Mouse (Mus musculus) hindbrain, postnatal 0 days (tissue): ENCODE results near the gene Lhfpl4. TPM values are rescaled to one million over a fixed set of nuclear protein-coding genes. Genes with fewer than 3 reads are reported as not detected.

ENCODE experiments used
- ATAC-seq: fragments of 200-750 bp; cut with Nextera tagmentation; 2 replicates; pipeline ENCODE4 v1.8.0; 2017; ENCODE audit warnings: mild to moderate bottlenecking, moderate TSS enrichment, moderate library complexity
- DNase-seq: peaks from one replicate; pipeline ENCODE4 v3.0.0-alpha.2; 2015; ENCODE audit warnings: low spot score
- H3K27ac ChIP-seq: fragments of 300-500 bp; sonication (generic); 2 replicates; pipeline ENCODE4 v1.5.1; 2014; ENCODE audit warnings: mild to moderate bottlenecking
- H3K27me3 ChIP-seq: fragments of 300-500 bp; sonication (generic); 2 replicates; pipeline ENCODE4 v1.6.1; 2014; ENCODE audit warnings: low read length, mixed read lengths; ENCODE audit not compliant: insufficient read depth
- H3K36me3 ChIP-seq: fragments of 300-500 bp; sonication (generic); 2 replicates; pipeline ENCODE4 v1.6.1; 2014; ENCODE audit warnings: low read length, mixed read lengths; ENCODE audit not compliant: insufficient read depth
- H3K4me1 ChIP-seq: fragments of 300-500 bp; sonication (generic); 2 replicates; pipeline ENCODE4 v1.6.1; 2014; ENCODE audit warnings: antibody characterized with exemption, low read length, mixed read lengths; ENCODE audit not compliant: insufficient read depth
- H3K4me2 ChIP-seq: fragments of 300-500 bp; sonication (generic); 2 replicates; pipeline ENCODE4 v1.6.1; 2014; ENCODE audit warnings: low read depth, mild to moderate bottlenecking, low read length, moderate library complexity, mixed read lengths
- H3K4me3 ChIP-seq: fragments of 300-500 bp; sonication (generic); 2 replicates; pipeline ENCODE4 v1.5.1; 2014; ENCODE audit warnings: low read length
- H3K9ac ChIP-seq: fragments of 300-500 bp; sonication (generic); replicated peaks from 2 replicates; pipeline ENCODE4 v1.6.1; 2014; ENCODE audit warnings: mild to moderate bottlenecking, low read length, moderate library complexity, mixed read lengths
- H3K9me3 ChIP-seq: fragments of 300-500 bp; sonication (generic); 2 replicates; pipeline ENCODE4 v1.6.1; 2016; ENCODE audit warnings: low read length, mixed read lengths
- CTCF ChIP-seq: IDR thresholded peaks from 2 replicates; pipeline ENCODE4 v1.5.1; 2016; ENCODE audit warnings: antibody characterized with exemption, control low read depth, low read depth
- WGBS: fragments of 180-500 bp; shearing (Covaris S2); extraction: QIAGEN DNeasy Blood & Tissue Kit; methylation state at CpG from one replicate; pipeline ENCODE4 v1.1.7; 2014; 5-methylcytosine and 5-hydroxymethylcytosine counted together
- polyA plus RNA-seq: library from polyadenylated mRNA; unstranded; fragments of >200 nt; fragmentation: Nextera tagmentation; extraction: Ambion mirVana; gene quantifications from 2 replicates; pipeline ENCODE4 v1.2.1, GENCODE M21; 2015
- total RNA-seq: library from RNA; depleted of rRNA; stranded (reverse); fragments of >200 nt; gene quantifications from 2 replicates; pipeline ENCODE4 v1.2.3, GENCODE M21; 2014

Gene Lhfpl4
- total and polyA plus RNA-seq, 2 experiments from 2014 or later, result 56.0 to 72.9 TPM

DNA sequence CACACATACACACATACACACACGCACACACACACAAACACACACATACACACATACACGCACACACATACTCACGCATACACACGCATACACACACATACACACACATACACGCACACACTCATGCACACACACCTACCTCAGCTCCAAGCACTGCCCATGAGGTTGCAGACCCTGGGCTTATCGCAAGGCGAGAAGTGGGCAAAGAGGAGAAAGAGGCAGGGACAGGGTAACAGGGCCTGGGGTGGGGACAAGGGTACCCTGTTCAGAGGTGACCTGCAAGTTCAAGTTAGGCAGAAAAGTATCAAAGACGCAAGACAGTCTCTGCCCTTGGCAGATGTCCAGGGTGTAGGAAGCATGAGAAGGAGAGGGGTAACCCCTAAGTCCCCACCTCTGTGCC lies 24.5 kb downstream of the Lhfpl4 start:
- no peak overlapping the region for H3K27ac ChIP-seq
- no peak overlapping the region for H3K9ac ChIP-seq
- no peak overlapping the region for H3K4me3 ChIP-seq
- 93% methylated on average over 8 of the region's 8 CpGs for WGBS
- TF ChIP-seq CTCF, result no peak
- H3K4me2 ChIP-seq, result no peak overlapping the region
- DNase-seq, result no peak
- H3K4me1 ChIP-seq, result no peaks in the 10 kb centered on the region
- H3K27me3 ChIP-seq, result no peaks in the 10 kb centered on the region
- H3K9me3 ChIP-seq, result no peaks in the 10 kb centered on the region
- no peak for ATAC-seq
- H3K36me3 ChIP-seq, result peaks cover 9% of the 10 kb centered on the region; the same call in 1 of the 2 replicates

DNA sequence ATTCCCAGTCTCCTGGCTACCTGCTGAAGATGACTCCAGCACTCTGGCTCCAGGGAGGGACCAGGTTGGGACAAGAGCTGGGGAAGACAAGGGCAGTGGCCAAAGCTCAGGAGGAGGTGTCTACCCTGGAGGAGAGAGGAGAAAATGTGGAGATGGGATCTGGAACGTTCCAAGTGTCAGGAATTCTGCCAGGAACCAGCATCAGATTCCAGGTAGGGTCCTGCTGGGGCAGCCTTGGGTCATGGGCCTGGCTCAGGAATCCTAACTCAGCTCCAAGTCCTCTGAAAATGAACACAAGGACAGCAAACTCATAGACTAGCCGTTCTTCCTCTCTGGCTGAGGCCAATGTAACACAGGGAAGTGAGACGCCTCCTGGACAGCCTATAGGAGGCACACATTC lies 25.3 kb downstream of the Lhfpl4 start:
- no peak overlapping the region for H3K4me3 ChIP-seq
- H3K4me2 ChIP-seq, result no peak overlapping the region
- WGBS, result 62% methylated on average over 3 of the region's 3 CpGs
- no peaks in the 10 kb centered on the region for H3K27me3 ChIP-seq
- no peaks in the 10 kb centered on the region for H3K9me3 ChIP-seq
- ATAC-seq, result no peak
- no peak overlapping the region for H3K9ac ChIP-seq
- H3K27ac ChIP-seq, result no peak overlapping the region
- no peaks in the 10 kb centered on the region for H3K4me1 ChIP-seq
- no peak for DNase-seq
- TF ChIP-seq CTCF, result no peak
- peaks cover 9% of the 10 kb centered on the region; the same call in 1 of the 2 replicates for H3K36me3 ChIP-seq

DNA sequence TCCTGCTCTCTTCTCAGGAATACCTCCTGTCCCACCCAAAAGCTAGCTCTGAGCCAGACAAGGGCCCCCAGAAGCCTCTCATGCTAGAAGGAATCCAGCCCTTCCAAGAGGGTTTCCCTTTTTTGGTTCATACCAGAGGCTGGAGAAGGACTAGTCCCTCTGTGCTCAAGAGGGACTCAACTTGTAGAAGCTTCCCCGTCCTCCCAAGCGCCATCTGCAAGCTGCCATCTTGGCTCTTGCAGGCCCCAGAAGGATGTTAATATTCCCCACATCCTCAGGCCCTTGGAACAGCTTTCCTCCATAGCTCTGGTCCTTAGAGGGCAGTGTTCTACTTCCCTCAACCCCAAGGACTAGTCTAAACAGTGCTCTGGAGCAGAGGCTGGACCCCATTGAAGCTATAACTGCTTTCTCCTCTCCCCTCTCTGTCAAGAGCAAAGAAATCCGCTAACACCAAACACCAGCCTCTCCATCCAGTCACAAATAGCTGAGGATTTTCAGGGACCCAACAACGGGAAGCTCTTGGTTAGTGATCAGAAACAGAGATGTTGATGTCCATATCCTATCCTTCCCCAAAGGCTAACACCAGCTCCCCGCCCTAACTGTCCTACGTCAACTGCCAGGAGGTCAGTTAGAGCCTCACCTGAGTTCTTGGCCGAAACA lies 26.7 kb downstream of the Lhfpl4 start:
- H3K4me3 ChIP-seq, result no peak overlapping the region
- no peak for DNase-seq
- 83% methylated on average over 7 of the region's 7 CpGs for WGBS
- ATAC-seq, result no peak
- no peak for TF ChIP-seq CTCF
- H3K27ac ChIP-seq, result no peak overlapping the region
- H3K36me3 ChIP-seq, result peaks cover 9% of the 10 kb centered on the region; the same call in 1 of the 2 replicates
- no peaks in the 10 kb centered on the region for H3K4me1 ChIP-seq
- no peak overlapping the region for H3K4me2 ChIP-seq
- no peak overlapping the region for H3K9ac ChIP-seq
- no peaks in the 10 kb centered on the region for H3K9me3 ChIP-seq
- no peaks in the 10 kb centered on the region for H3K27me3 ChIP-seq

DNA sequence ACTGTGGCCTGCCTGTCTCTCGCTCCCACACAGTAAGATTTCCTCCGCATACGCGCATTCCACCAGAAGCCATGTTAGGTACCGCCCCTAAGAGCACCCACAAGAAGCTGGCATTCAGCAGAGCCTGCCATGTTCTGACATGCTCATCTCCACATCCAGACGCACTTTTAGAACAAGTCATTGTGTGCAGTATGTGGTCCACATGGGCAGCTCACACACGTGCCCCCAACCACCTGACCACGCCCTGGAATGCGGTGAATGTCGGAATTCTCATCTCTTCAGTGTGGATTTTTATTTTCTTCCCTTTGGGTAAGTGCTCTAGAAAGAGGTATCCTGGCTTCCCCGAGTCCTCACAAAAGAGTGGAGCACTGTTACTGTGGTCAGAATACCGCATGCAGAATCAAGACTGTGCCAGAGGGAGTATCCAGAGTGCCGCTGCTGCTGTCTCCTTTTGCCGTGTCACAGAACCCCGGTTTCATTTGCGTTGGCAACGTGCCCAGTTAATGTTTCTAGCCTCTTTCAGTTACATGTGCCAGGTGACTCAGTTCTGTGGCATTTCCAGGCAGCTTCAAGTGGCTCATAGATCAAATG lies 28.4 kb downstream of the Lhfpl4 start:
- peak overlapping the region; percentile 41; the same call in 1 of the 2 replicates for H3K27ac ChIP-seq
- no peaks in the 10 kb centered on the region for H3K9me3 ChIP-seq
- H3K9ac ChIP-seq, result no peak overlapping the region
- no peak for TF ChIP-seq CTCF
- ATAC-seq (peak; percentile 38; the same call in 1 of the 2 replicates), DNase-seq (peak; percentile 67)
- no peak overlapping the region for H3K4me2 ChIP-seq
- H3K4me3 ChIP-seq, result no peak overlapping the region
- no peaks in the 10 kb centered on the region for H3K27me3 ChIP-seq
- no peaks in the 10 kb centered on the region for H3K4me1 ChIP-seq
- H3K36me3 ChIP-seq, result peaks cover 9% of the 10 kb centered on the region; the same call in 1 of the 2 replicates
- WGBS, result 62% methylated on average over 17 of the region's 17 CpGs

DNA sequence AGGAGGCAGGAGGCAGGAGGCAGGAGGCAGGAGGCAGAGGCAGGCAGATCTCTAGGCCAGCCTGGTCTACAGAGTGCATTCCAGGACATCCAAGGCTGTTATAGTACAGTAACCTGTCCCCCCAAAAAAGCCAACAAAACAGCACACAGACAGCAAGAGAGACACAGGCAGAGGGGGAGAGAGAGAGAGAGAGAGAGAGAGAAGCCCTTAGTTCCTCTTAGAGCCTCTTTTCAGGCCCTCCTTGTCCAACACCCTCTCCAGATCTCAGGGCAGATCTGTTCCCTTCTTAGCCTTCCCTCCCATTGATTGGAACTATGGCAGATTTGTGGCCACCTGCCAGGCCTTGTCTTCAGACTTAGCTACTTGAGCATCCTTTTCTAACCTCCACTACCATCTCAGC lies 31.7 kb downstream of the Lhfpl4 start:
- no peak overlapping the region for H3K9ac ChIP-seq
- H3K36me3 ChIP-seq, result no peaks in the 10 kb centered on the region
- no peak for ATAC-seq
- H3K4me2 ChIP-seq, result no peak overlapping the region
- DNase-seq, result no peak
- no peak overlapping the region for H3K27ac ChIP-seq
- H3K9me3 ChIP-seq, result no peaks in the 10 kb centered on the region
- no peak overlapping the region for H3K4me3 ChIP-seq
- no peaks in the 10 kb centered on the region for H3K27me3 ChIP-seq
- no peaks in the 10 kb centered on the region for H3K4me1 ChIP-seq
- TF ChIP-seq CTCF, result no peak

DNA sequence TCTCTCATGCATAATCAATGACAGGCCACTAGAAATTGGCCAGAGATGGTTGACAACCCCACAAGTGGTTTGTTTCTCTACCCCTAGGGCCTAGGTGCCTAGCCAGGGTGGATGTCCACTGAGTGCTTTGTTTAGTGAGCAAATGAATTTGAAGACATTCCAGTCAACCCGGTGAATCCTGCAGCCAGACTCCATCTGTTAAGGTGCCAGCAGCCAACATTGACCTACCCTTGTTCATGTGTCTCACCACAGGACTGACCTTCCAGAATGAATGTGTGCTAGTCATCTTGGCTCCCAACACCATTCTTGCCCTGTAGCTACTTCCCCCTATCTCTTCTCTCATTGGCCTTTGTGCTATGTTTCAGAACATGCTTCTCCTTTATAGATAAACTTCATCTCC lies 33.2 kb downstream of the Lhfpl4 start:
- ATAC-seq (no peak), DNase-seq (no peak)
- no peak overlapping the region for H3K9ac ChIP-seq
- WGBS, result 76% methylated on average over 1 of the region's 1 CpGs
- TF ChIP-seq CTCF, result no peak
- H3K4me1 ChIP-seq, result no peaks in the 10 kb centered on the region
- H3K27ac ChIP-seq, result no peak overlapping the region
- no peak overlapping the region for H3K4me3 ChIP-seq
- no peaks in the 10 kb centered on the region for H3K36me3 ChIP-seq
- H3K4me2 ChIP-seq, result no peak overlapping the region
- H3K9me3 ChIP-seq, result no peaks in the 10 kb centered on the region
- H3K27me3 ChIP-seq, result no peaks in the 10 kb centered on the region

DNA sequence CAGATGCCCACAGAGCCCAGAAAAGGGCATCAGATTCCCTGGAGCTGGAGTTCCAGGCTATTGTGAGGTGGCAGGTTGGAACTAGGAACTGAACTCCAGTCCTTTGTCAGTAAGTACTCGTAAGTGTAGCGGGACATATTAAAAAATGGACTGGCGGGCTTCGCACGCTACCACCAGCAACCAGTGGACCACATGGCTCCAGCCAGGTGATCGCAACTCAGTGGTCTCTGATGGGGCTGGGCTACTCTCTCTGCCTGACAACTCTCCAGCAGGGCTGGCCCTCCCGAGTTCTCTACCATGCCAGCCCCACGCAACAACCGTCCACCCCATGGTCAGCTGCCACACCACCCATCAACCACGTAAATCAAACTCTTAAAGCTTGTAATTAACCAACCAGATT lies 35.1 kb downstream of the Lhfpl4 start:
- TF ChIP-seq CTCF, result no peak
- Histone ChIP-seq H3K36me3 (0 out of 2 replicates have a peak, but pooled peaks cover 4% of the 10 kb centered on the region), H3K4me1 (no peaks in the 10 kb centered on the region), H3K27ac (no peak overlapping the region), H3K9ac (no peak overlapping the region), H3K4me2 (no peak overlapping the region), H3K27me3 (no peaks in the 10 kb centered on the region), H3K4me3 (no peak overlapping the region), H3K9me3 (no peaks in the 10 kb centered on the region)
- DNase-seq (no peak), ATAC-seq (no peak)
- WGBS, result 98% methylated on average over 10 of the region's 10 CpGs
